Comparison of ENCODE assay signal across 8 mouse cellular contexts in genomic region chr5:106695681-106696395, GRCm38 (mm10). TPM values are rescaled to one million over a fixed set of nuclear protein-coding genes. Genes with fewer than 3 reads are reported as not detected.
DNase-seq lines count a peak whose midpoint lies in the region; ATAC-seq and TF ChIP-seq lines count a peak whose summit lies in the region.

No protein-coding gene starts in this region.

- ATAC-seq in cerebellum, adult (ENCODE audit: insufficient number of reproducible peaks, low FRiP score, low TSS enrichment), result peak; percentile 80
- peak; percentile 93 for ATAC-seq in hindbrain, embryonic 15.5 days (ENCODE audit: low FRiP score, low read depth)
- ATAC-seq in limb, embryonic 13.5 days (ENCODE audit: low FRiP score, low read depth), result peak; percentile 88
- peak; percentile 94 for ATAC-seq in midbrain, embryonic 13.5 days

- peak; percentile 29; the same call in 1 of the 2 replicates for TF ChIP-seq POLR2A in brain, embryonic 14.5 days (IDR thresholded peaks at IDR 0.05; ENCODE audit: borderline replicate concordance, extremely low read depth, insufficient read depth, insufficient read length, poor library complexity, severe bottlenecking)

- peak overlapping the region; percentile 75 for H3K4me3 ChIP-seq in hindbrain, embryonic 15.5 days
- H3K4me3 ChIP-seq in limb, embryonic 13.5 days, result peak overlapping the region; percentile 79
- H3K4me3 ChIP-seq in midbrain, embryonic 13.5 days (replicated peaks), result peak overlapping the region; percentile 88

- peak overlapping the region; percentile 95 for H3K27ac ChIP-seq in hindbrain, embryonic 15.5 days (replicated peaks)
- peak overlapping the region; percentile 100 for H3K27ac ChIP-seq in limb, embryonic 13.5 days
- H3K27ac ChIP-seq in midbrain, embryonic 13.5 days, result peak overlapping the region; percentile 99

- H3K4me2 ChIP-seq in hindbrain, embryonic 15.5 days, result peak overlapping the region; percentile 77
- H3K4me2 ChIP-seq in limb, embryonic 13.5 days (replicated peaks), result peak overlapping the region; percentile 83
- peak overlapping the region; percentile 63 for H3K4me2 ChIP-seq in midbrain, embryonic 13.5 days (replicated peaks)

- TF ChIP-seq CTCF in brain, embryonic 14.5 days (IDR thresholded peaks at IDR 0.05; ENCODE audit: borderline replicate concordance, extremely low read depth, insufficient read depth, insufficient read length), result no peak

- no peak for DNase-seq in cerebellum, adult 8-10 months
- DNase-seq in brain, embryonic 14.5 days (ENCODE audit: low read depth), result peak; percentile 89
- peak; percentile 74 for DNase-seq in forelimb bud, embryonic 11.5 days (ENCODE audit: low read depth, low spot score)
- DNase-seq in splenic B cell, adult 2 months (ENCODE audit: low read depth, low spot score), result peak; percentile 62

- no peaks in the 10 kb centered on the region for H3K36me3 ChIP-seq in hindbrain, embryonic 15.5 days
- peaks cover 9% of the 10 kb centered on the region; the same call in 1 of the 2 replicates for H3K36me3 ChIP-seq in limb, embryonic 13.5 days
- no peaks in the 10 kb centered on the region for H3K36me3 ChIP-seq in midbrain, embryonic 13.5 days
- 0 out of 2 replicates have a peak, but pooled peaks cover 2% of the 10 kb centered on the region for H3K36me3 ChIP-seq in splenic B cell, adult 2 months (ENCODE audit: control insufficient read depth, insufficient read depth, low read length, poor library complexity, severe bottlenecking)

- peaks cover 43% of the 10 kb centered on the region for H3K4me1 ChIP-seq in hindbrain, embryonic 15.5 days (replicated peaks)
- H3K4me1 ChIP-seq in limb, embryonic 13.5 days, result peaks cover 32% of the 10 kb centered on the region
- peaks cover 43% of the 10 kb centered on the region for H3K4me1 ChIP-seq in midbrain, embryonic 13.5 days (replicated peaks)

- no peaks in the 10 kb centered on the region for H3K27me3 ChIP-seq in hindbrain, embryonic 15.5 days
- H3K27me3 ChIP-seq in limb, embryonic 13.5 days, result no peaks in the 10 kb centered on the region
- H3K27me3 ChIP-seq in midbrain, embryonic 13.5 days, result no peaks in the 10 kb centered on the region
- H3K27me3 ChIP-seq in splenic B cell, adult 2 months (ENCODE audit: control insufficient read depth, insufficient read depth, low read length, poor library complexity, severe bottlenecking), result no peaks in the 10 kb centered on the region

- no peaks in the 10 kb centered on the region for H3K9me3 ChIP-seq in hindbrain, embryonic 15.5 days
- no peaks in the 10 kb centered on the region for H3K9me3 ChIP-seq in limb, embryonic 13.5 days
- H3K9me3 ChIP-seq in midbrain, embryonic 13.5 days, result no peaks in the 10 kb centered on the region

- under 1% methylated on average over 59 of the region's 63 CpGs for WGBS in hindbrain, embryonic 15.5 days
- under 1% methylated on average over 55 of the region's 63 CpGs for WGBS in limb, embryonic 13.5 days
- WGBS in midbrain, embryonic 13.5 days, result under 1% methylated on average over 62 of the region's 63 CpGs

- H3K9ac ChIP-seq in hindbrain, embryonic 15.5 days, result peak overlapping the region; percentile 71
- peak overlapping the region; percentile 97 for H3K9ac ChIP-seq in limb, embryonic 13.5 days
- H3K9ac ChIP-seq in midbrain, embryonic 13.5 days (replicated peaks), result peak overlapping the region; percentile 96

RNA-seq across cellular contexts. Expression of gene Zfp644, which starts 1.2 kb away (rescaled TPM):
- 49.9 and 50.5 TPM in 2 replicates for polyA plus RNA-seq in brain, embryonic 14.5 days (2012; rRNA removed)
- polyA plus RNA-seq in hindbrain, embryonic 15.5 days (2015; fragmentation: Nextera tagmentation; extraction: Ambion mirVana), result 58.1 and 67.3 TPM in 2 replicates
- polyA plus RNA-seq in limb, embryonic 13.5 days (2015; fragmentation: Nextera tagmentation; extraction: Ambion mirVana), result 80.6 and 84.7 TPM in 2 replicates
- polyA plus RNA-seq in midbrain, embryonic 13.5 days (2015; fragmentation: Nextera tagmentation; extraction: Ambion mirVana), result 84.5 and 89.7 TPM in 2 replicates
